Mouse (Mus musculus) MEL (cell line): Measurements from ENCODE around the gene Bach2. TPM values are rescaled to one million over a fixed set of nuclear protein-coding genes. Genes with fewer than 3 reads are reported as not detected.
A peak's percentile ranks its signal among the peaks of the same experiment; 100 is the strongest.

Experiments
- DNase-seq: peaks from one replicate; pipeline ENCODE4 v3.0.0; 2011; ENCODE audit warnings: low read depth, low spot score
- H3K27ac ChIP-seq: 2 replicates; pipeline ENCODE4 v1.5.1; 2012; ENCODE audit warnings: low read depth, mild to moderate bottlenecking, control low read depth, low read length, moderate library complexity; ENCODE audit not compliant: control insufficient read depth
- H3K27me3 ChIP-seq, 2 experiments: fragments of 150-350 bp in 1 of 2; sonication (generic) in 1 of 2; 2 replicates each; pipeline ENCODE4 v1.6.1; 2012; ENCODE audit warnings: low read length in 2 of 2, mild to moderate bottlenecking in 2 of 2, improper control_type of control experiment in 1 of 2, moderate library complexity in 1 of 2; ENCODE audit not compliant: insufficient read depth in 2 of 2, control insufficient read depth in 1 of 2
- H3K36me3 ChIP-seq, 2 experiments: 2 replicates each; pipeline ENCODE4 v1.6.1; 2012 to 2014; ENCODE audit warnings: low read length in 2 of 2, improper control_type of control experiment in 1 of 2, inconsistent platforms in 1 of 2, mild to moderate bottlenecking in 1 of 2; ENCODE audit not compliant: insufficient read depth in 2 of 2, control insufficient read depth in 1 of 2
- H3K4me1 ChIP-seq, 2 experiments: fragments of 150-350 bp in 1 of 2; sonication (generic) in 1 of 2; 2 replicates each; pipeline ENCODE4 v1.6.1; 2012; ENCODE audit warnings: low read length in 2 of 2, improper control_type of control experiment in 1 of 2, mild to moderate bottlenecking in 1 of 2; ENCODE audit not compliant: insufficient read depth in 2 of 2, control insufficient read depth in 1 of 2
- H3K4me3 ChIP-seq, 2 experiments: fragments of 150-350 bp in 1 of 2; sonication (generic) in 1 of 2; 2 replicates each; pipeline ENCODE4 v1.5.1; 2012; ENCODE audit warnings: low read depth in 2 of 2, low read length in 2 of 2, mild to moderate bottlenecking in 2 of 2, moderate library complexity in 2 of 2, control low read depth in 1 of 2, improper control_type of control experiment in 1 of 2; ENCODE audit not compliant: control insufficient read depth in 1 of 2, insufficient read depth in 1 of 2
- H3K79me2 ChIP-seq: 2 replicates; pipeline ENCODE4 v1.6.1; 2012; ENCODE audit warnings: mild to moderate bottlenecking, low read length, moderate library complexity; ENCODE audit not compliant: control insufficient read depth, poor library complexity, insufficient read depth
- H3K9ac ChIP-seq: 2 replicates; pipeline ENCODE4 v1.6.1; 2012; ENCODE audit warnings: low read depth, mild to moderate bottlenecking, control low read depth, low read length, moderate library complexity; ENCODE audit not compliant: control insufficient read depth, poor library complexity, severe bottlenecking
- H3K9me3 ChIP-seq: fragments of 150-350 bp; sonication (generic); replicated peaks from 2 replicates; pipeline ENCODE4 v1.6.1; 2012; ENCODE audit warnings: mild to moderate bottlenecking, low read length, improper control_type of control experiment, moderate library complexity; ENCODE audit not compliant: insufficient read depth
- BHLHE40 ChIP-seq: IDR thresholded peaks from 2 replicates; pipeline ENCODE4 v1.6.1; 2012; ENCODE audit warnings: low read depth, mild to moderate bottlenecking, inconsistent platforms, low read length, improper control_type of control experiment, borderline replicate concordance
- CHD1 ChIP-seq: IDR thresholded peaks from 2 replicates; pipeline ENCODE4 v1.6.1; 2012; ENCODE audit warnings: low read depth, mild to moderate bottlenecking, inconsistent platforms, low read length, improper control_type of control experiment
- CTCF ChIP-seq, 3 experiments: IDR thresholded peaks in 2 of 3; conservative IDR thresholded peaks in 1 of 3; 2 replicates each; pipeline ENCODE4 v1.5.1; 2011 to 2012; ENCODE audit warnings: low read length in 3 of 3, low read depth in 2 of 3, mild to moderate bottlenecking in 2 of 3, improper control_type of control experiment in 1 of 3, inconsistent platforms in 1 of 3, mixed read lengths in 1 of 3, moderate library complexity in 1 of 3; ENCODE audit not compliant: control insufficient read depth in 1 of 3, insufficient read depth in 1 of 3, poor library complexity in 1 of 3, severe bottlenecking in 1 of 3
- E2F4 ChIP-seq: IDR thresholded peaks from 2 replicates; pipeline ENCODE4 v1.6.1; 2011; ENCODE audit warnings: low read depth, low read length, improper control_type of control experiment, borderline replicate concordance
- ELF1 ChIP-seq: IDR thresholded peaks from 2 replicates; pipeline ENCODE4 v1.6.1; 2014; ENCODE audit warnings: low read depth, mild to moderate bottlenecking, inconsistent platforms, low read length, improper control_type of control experiment, moderate library complexity
- ETS1 ChIP-seq: IDR thresholded peaks from 2 replicates; pipeline ENCODE4 v1.6.1; 2012; ENCODE audit warnings: low read depth, mild to moderate bottlenecking, inconsistent platforms, low read length, improper control_type of control experiment, moderate library complexity
- GATA1 ChIP-seq: IDR thresholded peaks from 2 replicates; pipeline ENCODE4 v1.6.1; 2011; ENCODE audit warnings: low read depth, low read length, improper control_type of control experiment
- HCFC1 ChIP-seq: IDR thresholded peaks from 2 replicates; pipeline ENCODE4 v1.6.1; 2012; ENCODE audit warnings: low read depth, mild to moderate bottlenecking, inconsistent platforms, low read length, improper control_type of control experiment, moderate library complexity
- JUND ChIP-seq: IDR thresholded peaks from 2 replicates; pipeline ENCODE4 v1.6.1; 2011; ENCODE audit warnings: low read depth, mild to moderate bottlenecking, improper control_type of control experiment, low read length
- KAT2A ChIP-seq: conservative IDR thresholded peaks from 2 replicates; pipeline ENCODE4 v1.6.1; 2012; ENCODE audit warnings: low read depth, low read length, improper control_type of control experiment, inconsistent platforms
- MAFK ChIP-seq: IDR thresholded peaks from 2 replicates; pipeline ENCODE4 v1.6.1; 2011; ENCODE audit warnings: low read depth, mild to moderate bottlenecking, low read length, improper control_type of control experiment, borderline replicate concordance
- MAX ChIP-seq: IDR thresholded peaks from 2 replicates; pipeline ENCODE4 v1.6.1; 2011; ENCODE audit warnings: low read length, improper control_type of control experiment
- MAZ ChIP-seq: IDR thresholded peaks from 2 replicates; pipeline ENCODE4 v1.6.1; 2012; ENCODE audit warnings: low read depth, mild to moderate bottlenecking, inconsistent platforms, low read length, improper control_type of control experiment
- MEF2A ChIP-seq: IDR thresholded peaks from 2 replicates; pipeline ENCODE4 v1.6.1; 2014; ENCODE audit warnings: low read depth, mild to moderate bottlenecking, inconsistent platforms, low read length, improper control_type of control experiment; ENCODE audit not compliant: poor library complexity, insufficient replicate concordance, severe bottlenecking; ENCODE audit errors: extremely low read depth
- MYB ChIP-seq: IDR thresholded peaks from 2 replicates; pipeline ENCODE4 v1.6.1; 2011; ENCODE audit warnings: mild to moderate bottlenecking, low read depth, low read length, improper control_type of control experiment
- MYC ChIP-seq: IDR thresholded peaks from 2 replicates; pipeline ENCODE4 v1.6.1; 2011; ENCODE audit warnings: low read depth, mild to moderate bottlenecking, low read length, improper control_type of control experiment, moderate library complexity
- NELFE ChIP-seq: IDR thresholded peaks from 2 replicates; pipeline ENCODE4 v1.6.1; 2011; ENCODE audit warnings: low read depth, low read length, improper control_type of control experiment
- POLR2A ChIP-seq, 2 experiments: IDR thresholded peaks; 2 replicates each; pipeline ENCODE4 v1.6.1; 2011 to 2012; ENCODE audit warnings: low read length in 2 of 2, mild to moderate bottlenecking in 2 of 2, control low read depth in 1 of 2, improper control_type of control experiment in 1 of 2, low read depth in 1 of 2, moderate library complexity in 1 of 2; ENCODE audit not compliant: control insufficient read depth in 1 of 2, insufficient read depth in 1 of 2, poor library complexity in 1 of 2
- POLR2AphosphoS2 ChIP-seq: IDR thresholded peaks from 2 replicates; pipeline ENCODE4 v1.6.1; 2011; ENCODE audit warnings: low read length, improper control_type of control experiment
- SMC3 ChIP-seq: IDR thresholded peaks from 2 replicates; pipeline ENCODE4 v1.6.1; 2011; ENCODE audit warnings: low read depth, low read length, improper control_type of control experiment
- TAL1 ChIP-seq: IDR thresholded peaks from 2 replicates; pipeline ENCODE4 v1.6.1; 2012; ENCODE audit warnings: mild to moderate bottlenecking, inconsistent platforms, low read length, moderate library complexity, mixed read lengths
- TBP ChIP-seq: IDR thresholded peaks from 2 replicates; pipeline ENCODE4 v1.8.0; 2011; ENCODE audit warnings: low read depth, low read length, improper control_type of control experiment
- TCF12 ChIP-seq: IDR thresholded peaks from 2 replicates; pipeline ENCODE4 v1.6.1; 2014; ENCODE audit warnings: low read depth, mild to moderate bottlenecking, inconsistent platforms, low read length, improper control_type of control experiment, moderate library complexity
- UBTF ChIP-seq: IDR thresholded peaks from 2 replicates; pipeline ENCODE4 v1.6.1; 2012; ENCODE audit warnings: low read depth, mild to moderate bottlenecking, inconsistent platforms, low read length, improper control_type of control experiment, moderate library complexity, borderline replicate concordance; ENCODE audit not compliant: insufficient read depth
- USF2 ChIP-seq, 2 experiments: IDR thresholded peaks; 2 replicates each; pipeline ENCODE4 v1.6.1; 2011 to 2012; ENCODE audit warnings: improper control_type of control experiment in 2 of 2, low read length in 2 of 2, borderline replicate concordance in 1 of 2, inconsistent platforms in 1 of 2, low read depth in 1 of 2, mild to moderate bottlenecking in 1 of 2; ENCODE audit not compliant: insufficient read depth in 1 of 2
- ZC3H11A ChIP-seq: IDR thresholded peaks from 2 replicates; pipeline ENCODE4 v1.6.1; 2012; ENCODE audit warnings: low read depth, mild to moderate bottlenecking, inconsistent platforms, low read length, improper control_type of control experiment
- ZKSCAN1 ChIP-seq: IDR thresholded peaks from 2 replicates; pipeline ENCODE4 v1.6.1; 2012; ENCODE audit warnings: low read depth, mild to moderate bottlenecking, inconsistent platforms, low read length, improper control_type of control experiment, moderate library complexity
- ZMIZ1 ChIP-seq: IDR thresholded peaks from 2 replicates; pipeline ENCODE4 v1.6.1; 2012; ENCODE audit warnings: low read depth, mild to moderate bottlenecking, inconsistent platforms, low read length, improper control_type of control experiment, moderate library complexity
- polyA plus RNA-seq, 2 experiments: library from polyadenylated mRNA; stranded (reverse) in 1 of 2; unstranded in 1 of 2; fragments of >175 nt in 1 of 2; fragments of >200 nt in 1 of 2; gene quantifications; 2 replicates each; pipeline versions ENCODE4 v1.2.1 to v1.2.4; 2012; ENCODE audit warnings: low replicate concordance in 2 of 2, low read depth in 1 of 2; ENCODE audit not compliant: insufficient read length in 2 of 2, insufficient read depth in 1 of 2, missing spikeins in 1 of 2
- total RNA-seq: library from RNA; depleted of rRNA; stranded (reverse); fragments of 300-350 nt; gene quantifications from 2 replicates; pipeline ENCODE4 v1.2.3, GENCODE M21; 2012

The Bach2 gene
- total and polyA plus RNA-seq, 3 experiments, result 0.04 TPM; not detected in 2

DNA sequence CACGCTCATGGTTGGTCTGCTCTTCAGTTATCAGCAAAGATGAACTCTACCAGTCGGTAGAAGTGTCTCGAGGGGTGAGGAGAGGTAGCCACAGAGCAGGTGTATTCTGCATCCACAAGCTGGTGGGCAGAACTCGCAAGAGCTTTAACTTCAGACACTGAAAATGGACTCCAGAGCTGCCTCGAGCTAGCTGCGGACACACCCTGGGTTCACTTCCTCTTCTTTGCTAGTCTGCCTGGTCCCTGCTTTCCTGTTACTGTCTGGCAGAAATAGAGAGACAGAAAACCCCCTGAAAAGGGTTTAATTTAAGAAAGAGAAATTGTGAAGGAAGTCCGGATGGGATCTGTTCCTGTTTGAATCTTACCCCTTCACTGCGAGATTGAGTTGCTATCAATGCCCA, 326.3 kb downstream of the Bach2 start:
- Histone ChIP-seq H3K4me1 (peaks cover 0 to 3% of the 10 kb centered on the region in 2 experiments; a peak in 1 of 4 replicates), H3K9ac (peak overlapping the region; percentile 39), H3K9me3 (no peaks in the 10 kb centered on the region), H3K27me3 (peaks cover 2% of the 10 kb centered on the region in 2 experiments; a peak in 2 of 4 replicates), H3K27ac (no peak overlapping the region), H3K79me2 (no peaks in the 10 kb centered on the region), H3K4me3 (peak overlapping the region; percentile 15 to 19; a peak in 2 of 4 replicates), H3K36me3 (no peaks in the 10 kb centered on the region)
- TF ChIP-seq ETS1, result no peak
- TF ChIP-seq TCF12, result no peak
- no peak for TF ChIP-seq KAT2A
- no peak for TF ChIP-seq MAFK
- TF ChIP-seq MAX, result no peak
- TF ChIP-seq MYC, result no peak
- no peak for TF ChIP-seq POLR2A (IDR thresholded peaks at IDR 0.05; ENCODE audit: control insufficient read depth in 1 of 2, insufficient read depth in 1 of 2, low read depth in 1 of 2, low read length in 2 of 2, poor library complexity in 1 of 2)
- TF ChIP-seq MYB, result no peak
- no peak for TF ChIP-seq UBTF
- TF ChIP-seq MAZ, result no peak
- no peak for TF ChIP-seq GATA1
- TF ChIP-seq BHLHE40, result no peak
- TF ChIP-seq TBP, result no peak
- no peak for TF ChIP-seq HCFC1
- TF ChIP-seq ZC3H11A, result no peak
- TF ChIP-seq USF2 (IDR thresholded peaks at IDR 0.05; ENCODE audit: borderline replicate concordance in 1 of 2, insufficient read depth in 1 of 2, low read depth in 1 of 2, low read length in 2 of 2), result no peak
- TF ChIP-seq JUND, result no peak
- TF ChIP-seq MEF2A, result no peak
- peak; percentile 61 for DNase-seq

DNA sequence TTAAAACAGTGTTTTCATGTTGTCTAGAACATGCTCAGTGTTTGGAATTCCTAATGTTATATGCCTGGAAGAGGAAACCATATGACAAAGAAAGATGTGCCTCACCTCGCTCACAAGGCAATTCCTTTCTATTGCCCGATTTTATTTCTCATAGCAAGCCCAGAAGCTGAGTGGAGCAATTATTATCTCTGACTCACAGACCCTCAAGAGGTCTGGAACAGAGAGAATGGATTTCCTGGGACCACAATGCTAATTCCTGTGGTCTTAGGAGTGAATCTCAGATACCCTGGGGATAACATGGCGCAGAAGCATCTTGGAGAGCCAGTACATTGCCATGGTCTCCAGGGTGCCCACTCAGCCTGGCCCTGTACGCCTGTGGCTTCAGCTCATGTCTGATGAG, 330.4 kb downstream of the Bach2 start:
- Histone ChIP-seq H3K4me3 (no peak overlapping the region), H3K36me3 (no peaks in the 10 kb centered on the region), H3K27ac (no peak overlapping the region), H3K4me1 (peaks cover 0 to 3% of the 10 kb centered on the region in 2 experiments; a peak in 1 of 4 replicates), H3K9ac (no peak overlapping the region), H3K9me3 (no peaks in the 10 kb centered on the region), H3K27me3 (peaks cover 2% of the 10 kb centered on the region in 2 experiments; a peak in 2 of 4 replicates), H3K79me2 (no peaks in the 10 kb centered on the region)
- no peak for TF ChIP-seq ZKSCAN1
- TF ChIP-seq NELFE, result no peak
- no peak for TF ChIP-seq ZMIZ1
- no peak for TF ChIP-seq ELF1
- TF ChIP-seq E2F4, result no peak
- TF ChIP-seq ETS1, result no peak
- TF ChIP-seq BHLHE40, result no peak
- TF ChIP-seq MEF2A, result no peak
- TF ChIP-seq ZC3H11A, result no peak
- no peak for TF ChIP-seq TBP
- TF ChIP-seq MAFK, result no peak
- TF ChIP-seq CHD1, result no peak
- no peak for TF ChIP-seq TAL1
- TF ChIP-seq POLR2AphosphoS2, result no peak
- TF ChIP-seq CTCF (IDR thresholded peaks at IDR 0.05 in 2 of 3, conservative IDR thresholded peaks at IDR 0.05 in 1 of 3; ENCODE audit: control insufficient read depth in 1 of 3, insufficient read depth in 1 of 3, low read depth in 2 of 3, low read length in 3 of 3, poor library complexity in 1 of 3, severe bottlenecking in 1 of 3), result no peak
- TF ChIP-seq SMC3, result no peak
- DNase-seq, result no peak
